ENCODE assay signal across 19 mouse cellular contexts in the genomic region with DNA sequence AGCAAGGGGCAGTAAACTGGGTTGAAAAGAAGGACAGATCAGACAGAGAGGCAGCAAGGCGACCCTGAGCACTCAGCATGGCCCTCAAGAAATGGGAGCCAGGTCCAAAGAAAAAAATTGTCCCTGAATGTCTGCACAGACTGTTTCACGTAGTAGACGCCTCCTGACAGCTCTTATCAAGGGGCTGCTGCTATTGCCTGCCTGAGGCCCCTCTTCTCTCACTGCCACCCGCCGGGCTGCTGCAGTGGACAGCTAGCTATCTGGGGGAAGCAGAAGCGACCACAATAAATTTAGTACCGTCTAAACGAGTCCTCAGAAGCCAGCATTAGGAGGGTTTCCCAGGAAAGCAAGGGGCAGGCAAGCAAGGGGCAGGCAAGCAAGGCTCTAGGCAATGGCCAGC. TPM values are rescaled to one million over a fixed set of nuclear protein-coding genes. Genes with fewer than 3 reads are reported as not detected.
DNase-seq lines count a peak whose midpoint lies in the region; ATAC-seq lines count a peak whose summit lies in the region.
"Had no signal": no experiment of that assay in that cellular context is flagged by ENCODE, and none has a peak within 500 bp of the region (broad histone marks: within the 10 kb centered on the region; RNA-seq: fewer than 3 reads in every experiment).

No protein-coding gene starts in this region.

- no peak overlapping the region for H3K27ac ChIP-seq in heart, embryonic 16.5 days (ENCODE audit: low read length)
- H3K27ac ChIP-seq in neural tube, embryonic 13.5 days (replicated peaks), result no peak overlapping the region
- H3K27ac ChIP-seq in neural tube, embryonic 15.5 days (replicated peaks), result no peak overlapping the region
- H3K27ac ChIP-seq in liver, embryonic 11.5 days (ENCODE audit: low read depth, low read length), result peak overlapping the region; percentile 97
- H3K27ac ChIP-seq in midbrain, embryonic 11.5 days (ENCODE audit: low read depth, low read length), result no peak overlapping the region
- H3K27ac ChIP-seq: embryonic facial prominence, embryonic 10.5 days; hindbrain, postnatal 0 days; macrophage; neural tube, embryonic 12.5 days had no signal

- WGBS in heart, embryonic 16.5 days, result 15% methylated on average over 8 of the region's 8 CpGs
- 25% methylated on average over 8 of the region's 8 CpGs for WGBS in neural tube, embryonic 13.5 days
- 24% methylated on average over 8 of the region's 8 CpGs for WGBS in neural tube, embryonic 15.5 days
- 10% methylated on average over 8 of the region's 8 CpGs for WGBS in liver, embryonic 11.5 days
- WGBS in midbrain, embryonic 11.5 days, result 67% methylated on average over 8 of the region's 8 CpGs

- H3K27me3 ChIP-seq in heart, embryonic 16.5 days (ENCODE audit: control insufficient read depth, insufficient read depth, low read length), result peaks cover 14% of the 10 kb centered on the region
- H3K27me3 ChIP-seq in neural tube, embryonic 13.5 days, result peaks cover 53% of the 10 kb centered on the region
- peaks cover 25% of the 10 kb centered on the region for H3K27me3 ChIP-seq in neural tube, embryonic 15.5 days (replicated peaks)
- H3K27me3 ChIP-seq in liver, embryonic 11.5 days (replicated peaks; ENCODE audit: control insufficient read depth, insufficient read depth, low read length), result peaks cover 20% of the 10 kb centered on the region
- H3K27me3 ChIP-seq in midbrain, embryonic 11.5 days (ENCODE audit: control insufficient read depth, insufficient read depth, low read length), result peaks cover 38% of the 10 kb centered on the region

- no peak for ATAC-seq in heart, embryonic 16.5 days (replicated peaks; ENCODE audit: extremely low read depth, insufficient read depth, low FRiP score)
- ATAC-seq in neural tube, embryonic 13.5 days (ENCODE audit: low read depth), result no peak
- no peak for ATAC-seq in neural tube, embryonic 15.5 days (ENCODE audit: low FRiP score)
- peak; percentile 87 for ATAC-seq in liver, embryonic 11.5 days (replicated peaks; ENCODE audit: low FRiP score)
- no peak for ATAC-seq in midbrain, embryonic 11.5 days (ENCODE audit: low FRiP score)
- ATAC-seq: CD4-positive, CD25-positive, alpha-beta regulatory T cell, adult 4 months; forebrain, postnatal 0 days; hindbrain, postnatal 0 days had no signal

- H3K4me1 ChIP-seq in heart, embryonic 16.5 days (ENCODE audit: control insufficient read depth, insufficient read depth, low read length), result peaks cover 13% of the 10 kb centered on the region
- H3K4me1 ChIP-seq in neural tube, embryonic 13.5 days (replicated peaks), result peaks cover 44% of the 10 kb centered on the region
- H3K4me1 ChIP-seq in neural tube, embryonic 15.5 days, result peaks cover 25% of the 10 kb centered on the region
- H3K4me1 ChIP-seq in liver, embryonic 11.5 days (replicated peaks; ENCODE audit: control insufficient read depth, insufficient read depth, low read length), result peaks cover 48% of the 10 kb centered on the region
- peaks cover 11% of the 10 kb centered on the region for H3K4me1 ChIP-seq in midbrain, embryonic 11.5 days (ENCODE audit: control insufficient read depth, insufficient read depth, low read length)

- H3K36me3 ChIP-seq in heart, embryonic 16.5 days (ENCODE audit: control insufficient read depth, insufficient read depth), result no peaks in the 10 kb centered on the region
- H3K36me3 ChIP-seq in neural tube, embryonic 13.5 days, result no peaks in the 10 kb centered on the region
- H3K36me3 ChIP-seq in neural tube, embryonic 15.5 days, result no peaks in the 10 kb centered on the region
- no peaks in the 10 kb centered on the region for H3K36me3 ChIP-seq in liver, embryonic 11.5 days (ENCODE audit: control insufficient read depth, insufficient read depth, low read length)
- H3K36me3 ChIP-seq in midbrain, embryonic 11.5 days (ENCODE audit: control insufficient read depth, insufficient read depth, low read length), result no peaks in the 10 kb centered on the region
- H3K36me3 ChIP-seq: embryonic facial prominence, embryonic 10.5 days; neural tube, embryonic 12.5 days had no signal

- no peaks in the 10 kb centered on the region for H3K9me3 ChIP-seq in heart, embryonic 16.5 days (replicated peaks; ENCODE audit: control insufficient read depth, low read length)
- no peaks in the 10 kb centered on the region for H3K9me3 ChIP-seq in neural tube, embryonic 13.5 days
- H3K9me3 ChIP-seq in neural tube, embryonic 15.5 days (replicated peaks), result no peaks in the 10 kb centered on the region
- no peaks in the 10 kb centered on the region for H3K9me3 ChIP-seq in liver, embryonic 11.5 days (ENCODE audit: control insufficient read depth, low read length)
- H3K9me3 ChIP-seq in midbrain, embryonic 11.5 days (ENCODE audit: control insufficient read depth, low read length), result no peaks in the 10 kb centered on the region
- H3K9me3 ChIP-seq: embryonic facial prominence, embryonic 10.5 days; neural tube, embryonic 12.5 days had no signal

- no peak overlapping the region for H3K9ac ChIP-seq in heart, embryonic 16.5 days (ENCODE audit: low read length)
- peak overlapping the region; percentile 41; the same call in 1 of the 2 replicates for H3K9ac ChIP-seq in neural tube, embryonic 13.5 days
- no peak overlapping the region for H3K9ac ChIP-seq in neural tube, embryonic 15.5 days (replicated peaks)
- peak overlapping the region; percentile 62 for H3K9ac ChIP-seq in liver, embryonic 11.5 days (ENCODE audit: low read depth, low read length)
- H3K9ac ChIP-seq in midbrain, embryonic 11.5 days (ENCODE audit: low read length), result no peak overlapping the region
- H3K9ac ChIP-seq: forebrain, postnatal 0 days; neural tube, embryonic 12.5 days had no signal

- H3K4me2 ChIP-seq in heart, embryonic 16.5 days (ENCODE audit: low read depth, low read length), result peak overlapping the region; percentile 10; the same call in 1 of the 2 replicates
- no peak overlapping the region for H3K4me2 ChIP-seq in neural tube, embryonic 13.5 days
- H3K4me2 ChIP-seq in neural tube, embryonic 15.5 days, result no peak overlapping the region
- peak overlapping the region; percentile 100 for H3K4me2 ChIP-seq in liver, embryonic 11.5 days
- no peak overlapping the region for H3K4me2 ChIP-seq in midbrain, embryonic 11.5 days
- H3K4me2 ChIP-seq: neural tube, embryonic 12.5 days had no signal

- no peak overlapping the region for H3K4me3 ChIP-seq in heart, embryonic 16.5 days (ENCODE audit: low read length)
- H3K4me3 ChIP-seq in neural tube, embryonic 13.5 days, result no peak overlapping the region
- no peak overlapping the region for H3K4me3 ChIP-seq in neural tube, embryonic 15.5 days (replicated peaks)
- H3K4me3 ChIP-seq in liver, embryonic 11.5 days (ENCODE audit: low read depth, low read length), result peak overlapping the region; percentile 22
- H3K4me3 ChIP-seq in midbrain, embryonic 11.5 days (ENCODE audit: low read depth, low read length), result no peak overlapping the region
- H3K4me3 ChIP-seq: embryonic facial prominence, embryonic 10.5 days; neural tube, embryonic 12.5 days had no signal

- DNase-seq in heart, adult 9 months (ENCODE audit: low spot score in 2 of 2), result no peak
- DNase-seq in liver, embryonic 11.5 days (ENCODE audit: low spot score), result peak; percentile 65
- DNase-seq in layer of hippocampus, adult 9-11 months, result no peak
- DNase-seq in midbrain, embryonic 11.5 days (ENCODE audit: low spot score, missing footprints), result no peak
- DNase-seq: cerebellum, postnatal 14 days; forebrain, postnatal 0 days; heart, adult 18-20 months; kidney, adult 9 months; layer of hippocampus, postnatal 36 days; left cerebral cortex, postnatal 4 days; right cerebral cortex, postnatal 4 days had no signal

RNA-seq across cellular contexts. Expression of a gene that starts 4.1 kb away (rescaled TPM):
- polyA plus RNA-seq in heart, embryonic 16.5 days (2015; fragmentation: Nextera tagmentation; extraction: Ambion mirVana), result 10.1 and 11.6 TPM in 2 replicates
- 48.6 and 54.8 TPM in 2 replicates for polyA plus RNA-seq in neural tube, embryonic 13.5 days (2015; fragmentation: Nextera tagmentation; extraction: Ambion mirVana)
- polyA plus RNA-seq in neural tube, embryonic 15.5 days (2015; fragmentation: Nextera tagmentation; extraction: Ambion mirVana), result 52.9 and 60.1 TPM in 2 replicates
- 88.1 and 88.2 TPM in 2 replicates for polyA plus RNA-seq in liver, embryonic 11.5 days (2014; fragmentation: Nextera tagmentation; extraction: Ambion mirVana)
- polyA plus RNA-seq in midbrain, embryonic 11.5 days (2014; fragmentation: Nextera tagmentation; extraction: Ambion mirVana), result 10.0 and 11.7 TPM in 2 replicates

RNA-seq across cellular contexts. Expression of a gene that starts 47.1 kb away (rescaled TPM):
- 16.5 and 16.6 TPM in 2 replicates for polyA plus RNA-seq in heart, embryonic 16.5 days (2015; fragmentation: Nextera tagmentation; extraction: Ambion mirVana)
- 32.2 and 34.3 TPM in 2 replicates for polyA plus RNA-seq in neural tube, embryonic 13.5 days (2015; fragmentation: Nextera tagmentation; extraction: Ambion mirVana)
- 26.3 and 26.9 TPM in 2 replicates for polyA plus RNA-seq in neural tube, embryonic 15.5 days (2015; fragmentation: Nextera tagmentation; extraction: Ambion mirVana)
- 34.0 and 34.8 TPM in 2 replicates for polyA plus RNA-seq in liver, embryonic 11.5 days (2014; fragmentation: Nextera tagmentation; extraction: Ambion mirVana)
- 43.9 and 46.6 TPM in 2 replicates for polyA plus RNA-seq in midbrain, embryonic 11.5 days (2014; fragmentation: Nextera tagmentation; extraction: Ambion mirVana)

Comparison
In these comparisons a context has a peak if more than half of its experiments do, and no peak if none do; other contexts are left out.
1. H3K9ac ChIP-seq: peak in neural tube, embryonic 13.5 days (single experiment) and liver, embryonic 11.5 days (single experiment); none in heart, embryonic 16.5 days (single experiment), neural tube, embryonic 15.5 days (single experiment) and midbrain, embryonic 11.5 days (single experiment).
2. H3K4me2 ChIP-seq: peak in heart, embryonic 16.5 days (single experiment) and liver, embryonic 11.5 days (single experiment); none in neural tube, embryonic 13.5 days (single experiment), neural tube, embryonic 15.5 days (single experiment) and midbrain, embryonic 11.5 days (single experiment).